15 mouse cellular contexts compared by ENCODE assay signal in the genomic region with DNA sequence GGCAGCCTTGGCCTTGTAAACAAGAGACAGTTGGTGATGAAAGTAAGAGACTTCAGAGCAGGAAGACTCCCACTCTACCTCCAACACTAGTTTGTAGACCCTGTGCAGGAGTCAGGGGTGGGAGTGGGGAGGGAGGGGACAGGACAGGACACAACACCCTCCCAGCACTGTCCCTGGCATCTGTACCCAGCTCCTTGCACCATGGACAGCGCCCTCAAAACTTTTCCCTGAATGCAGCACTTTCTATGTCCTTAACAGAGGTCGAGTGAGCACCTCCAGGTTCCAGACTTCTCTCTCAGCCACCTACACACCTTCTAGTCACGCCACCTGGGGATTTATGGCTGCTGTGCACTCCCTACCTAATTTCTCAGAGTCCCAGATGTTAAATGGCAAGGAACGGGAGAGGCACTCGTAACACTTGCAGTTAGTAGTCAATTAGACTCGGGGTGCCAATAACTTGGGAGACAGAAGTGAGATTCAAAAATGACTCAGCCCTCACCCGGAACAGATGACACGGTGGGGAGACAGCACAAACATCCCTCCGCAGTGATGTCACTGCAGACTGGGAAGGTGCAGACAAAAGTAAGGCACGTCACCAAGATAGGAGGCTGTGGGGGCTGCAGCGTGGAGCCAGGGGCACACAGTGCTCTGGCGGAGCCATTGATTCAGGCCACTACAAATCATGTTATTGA. TPM values are rescaled to one million over a fixed set of nuclear protein-coding genes. Genes with fewer than 3 reads are reported as not detected.
DNase-seq lines count a peak whose midpoint lies in the region; ATAC-seq lines count a peak whose summit lies in the region.
"Had no signal": no experiment of that assay in that cellular context is flagged by ENCODE, and none has a peak within 500 bp of the region (broad histone marks: within the 10 kb centered on the region; RNA-seq: fewer than 3 reads in every experiment).

No protein-coding gene starts in this region.

- no peak for ATAC-seq in neural tube, embryonic 13.5 days (ENCODE audit: low read depth)
- ATAC-seq: forebrain, embryonic 13.5 days; liver, postnatal 0 days had no signal

- H3K27me3 ChIP-seq in neural tube, embryonic 13.5 days, result no peaks in the 10 kb centered on the region
- H3K27me3 ChIP-seq: forebrain, embryonic 13.5 days; hindbrain, embryonic 12.5 days; limb, embryonic 15.5 days had no signal

- 49% methylated on average over 12 of the region's 12 CpGs for WGBS in neural tube, embryonic 13.5 days

- H3K9ac ChIP-seq in neural tube, embryonic 13.5 days, result no peak overlapping the region
- H3K9ac ChIP-seq: hindbrain, embryonic 12.5 days; limb, embryonic 15.5 days; liver, postnatal 0 days had no signal

- peaks cover 45% of the 10 kb centered on the region for H3K4me1 ChIP-seq in neural tube, embryonic 13.5 days (replicated peaks)

- peaks cover 12% of the 10 kb centered on the region; the same call in 1 of the 2 replicates for H3K36me3 ChIP-seq in neural tube, embryonic 13.5 days
- H3K36me3 ChIP-seq: hindbrain, embryonic 12.5 days; limb, embryonic 15.5 days had no signal

- H3K4me3 ChIP-seq in neural tube, embryonic 13.5 days, result no peak overlapping the region
- H3K4me3 ChIP-seq: forebrain, embryonic 13.5 days; hindbrain, embryonic 12.5 days; limb, embryonic 15.5 days; megakaryocyte, embryonic 14.5 days had no signal

- H3K4me2 ChIP-seq in neural tube, embryonic 13.5 days, result no peak overlapping the region
- H3K4me2 ChIP-seq: forebrain, embryonic 13.5 days; hindbrain, embryonic 12.5 days; limb, embryonic 15.5 days had no signal

- H3K27ac ChIP-seq in neural tube, embryonic 13.5 days (replicated peaks), result peak overlapping the region; percentile 49
- H3K27ac ChIP-seq: forebrain, embryonic 13.5 days; hindbrain, embryonic 12.5 days; limb, embryonic 15.5 days had no signal

- peak; percentile 32 for DNase-seq in embryo, embryonic 10 days (ENCODE audit: low spot score)
- no peak for DNase-seq in embryo, embryonic 9.5 days (ENCODE audit: extremely low spot score)
- no peak for DNase-seq in neural tube, embryonic 10.5 days (ENCODE audit: extremely low spot score, low spot score)
- DNase-seq in adipocyte (ENCODE audit: low spot score), result peak; percentile 15
- peak; percentile 36 for DNase-seq in telencephalon, adult 2 months (ENCODE audit: low read depth, low spot score)
- DNase-seq in layer of hippocampus, adult 18-20 months (ENCODE audit: low spot score in 2 of 2), result no peak
- DNase-seq in cerebellum, adult 18-20 months, result no peak
- DNase-seq: heart, adult 18-20 months; liver, postnatal 0 days; right cerebral cortex, postnatal 4 days had no signal

- H3K9me3 ChIP-seq in neural tube, embryonic 13.5 days, result no peaks in the 10 kb centered on the region
- H3K9me3 ChIP-seq: forebrain, embryonic 13.5 days; hindbrain, embryonic 12.5 days; limb, embryonic 15.5 days; megakaryocyte, embryonic 14.5 days had no signal

RNA-seq across cellular contexts. Expression of a gene that starts 32.1 kb away (rescaled TPM):
- polyA plus RNA-seq in neural tube, embryonic 13.5 days (2015; fragmentation: Nextera tagmentation; extraction: Ambion mirVana), result 16.3 and 16.6 TPM in 2 replicates
- 10 to 100 TPM; 29.7 to 29.8 TPM for total RNA-seq in layer of hippocampus, adult 18-20 months (2021)

RNA-seq across cellular contexts. Expression of a gene that starts 45.0 kb away (rescaled TPM):
- polyA plus RNA-seq in neural tube, embryonic 13.5 days (2015; fragmentation: Nextera tagmentation; extraction: Ambion mirVana), result 30.4 and 33.4 TPM in 2 replicates
- 10 to 100 TPM; 50.8 to 54.1 TPM for total RNA-seq in layer of hippocampus, adult 18-20 months (2021)

RNA-seq across cellular contexts. Expression of a gene that starts 50.2 kb away (rescaled TPM):
- 217 and 226 TPM in 2 replicates for polyA plus RNA-seq in neural tube, embryonic 13.5 days (2015; fragmentation: Nextera tagmentation; extraction: Ambion mirVana)
- total RNA-seq in layer of hippocampus, adult 18-20 months (2021), result 100 to 1,000 TPM; 133 to 146 TPM

Comparison
In these comparisons a context has a peak if more than half of its experiments do, and no peak if none do; other contexts are left out.
1. DNase-seq: peak in embryo, embryonic 10 days (single experiment), adipocyte (single experiment) and telencephalon, adult 2 months (single experiment); none in embryo, embryonic 9.5 days (single experiment), neural tube, embryonic 10.5 days (single experiment), layer of hippocampus, adult 18-20 months (0 of 2) and cerebellum, adult 18-20 months (0 of 2).